Mouse (Mus musculus) adrenal gland, postnatal 36 days (tissue): ENCODE measurements at regions not wholly inside any gene's neighbourhood (a gene's known extent, or its start where the extent isn't known, plus 50 kb on each side); places are given as distances from the start of the nearest gene placed in this dataset.

Experiments
- DNase-seq, 2 experiments: peaks; one replicate each; pipeline ENCODE4 v3.0.0; 2021; ENCODE audit warnings: mixed read lengths in 1 of 2

GRCm38 (mm10) chr1:144452141-144452540, 115.3 kb downstream of the Rgs21 start:
- no peak for DNase-seq

GRCm38 (mm10) chr1:144451731-144452130, 115.7 kb downstream of the Rgs21 start:
- DNase-seq = no peak

- DNase-seq = no peak
Measured at GRCm38 (mm10) chr1:144436617-144437016, 130.8 kb downstream of the Rgs21 start.

GRCm38 (mm10) chr1:144432816-144433215, 134.7 kb downstream of the Rgs21 start:
- no peak for DNase-seq

- no peak for DNase-seq
Measured at GRCm38 (mm10) chr1:144431535-144432276, 135.8 kb downstream of the Rgs21 start.

- DNase-seq = no peak
Measured at GRCm38 (mm10) chr1:144421374-144421773, 146.1 kb downstream of the Rgs21 start.

- peak; percentile 80 to 81 for DNase-seq
Measured at GRCm38 (mm10) chr1:144406387-144407383, 157.6 kb upstream of the Rgs1 start.

GRCm38 (mm10) chr1:144405724-144406123, 156.7 kb upstream of the Rgs1 start:
- DNase-seq = no peak

GRCm38 (mm10) chr1:144405031-144405430, 156.0 kb upstream of the Rgs1 start:
- DNase-seq = no peak

GRCm38 (mm10) chr1:144379991-144380594, 131.1 kb upstream of the Rgs1 start:
- no peak for DNase-seq

- DNase-seq = no peak
Measured at GRCm38 (mm10) chr1:144374121-144374520, 125.1 kb upstream of the Rgs1 start.

- DNase-seq = no peak
Measured at GRCm38 (mm10) chr1:144367492-144367891, 118.5 kb upstream of the Rgs1 start.

GRCm38 (mm10) chr1:144355560-144356310, 106.7 kb upstream of the Rgs1 start:
- DNase-seq = no peak

- DNase-seq = no peak
Measured at GRCm38 (mm10) chr1:144355041-144355440, 106.0 kb upstream of the Rgs1 start.

- DNase-seq = no peak
Measured at GRCm38 (mm10) chr1:144353320-144353719, 104.3 kb upstream of the Rgs1 start.

GRCm38 (mm10) chr1:144343820-144344219, 94.8 kb upstream of the Rgs1 start:
- DNase-seq = no peak

GRCm38 (mm10) chr1:144343299-144343698, 94.3 kb upstream of the Rgs1 start:
- DNase-seq = peak in 1 of 2 experiments; percentile 8

GRCm38 (mm10) chr1:144337572-144337971, 88.5 kb upstream of the Rgs1 start:
- DNase-seq = no peak

GRCm38 (mm10) chr1:144330365-144331050, 81.5 kb upstream of the Rgs1 start:
- DNase-seq = no peak

- no peak for DNase-seq
Measured at GRCm38 (mm10) chr1:144319406-144319805, 70.4 kb upstream of the Rgs1 start.

GRCm38 (mm10) chr1:144318289-144318688, 69.2 kb upstream of the Rgs1 start:
- DNase-seq = no peak
